Mouse (Mus musculus): ENCODE results near the gene Creb3l1.

Creb3l1 gene

DNA sequence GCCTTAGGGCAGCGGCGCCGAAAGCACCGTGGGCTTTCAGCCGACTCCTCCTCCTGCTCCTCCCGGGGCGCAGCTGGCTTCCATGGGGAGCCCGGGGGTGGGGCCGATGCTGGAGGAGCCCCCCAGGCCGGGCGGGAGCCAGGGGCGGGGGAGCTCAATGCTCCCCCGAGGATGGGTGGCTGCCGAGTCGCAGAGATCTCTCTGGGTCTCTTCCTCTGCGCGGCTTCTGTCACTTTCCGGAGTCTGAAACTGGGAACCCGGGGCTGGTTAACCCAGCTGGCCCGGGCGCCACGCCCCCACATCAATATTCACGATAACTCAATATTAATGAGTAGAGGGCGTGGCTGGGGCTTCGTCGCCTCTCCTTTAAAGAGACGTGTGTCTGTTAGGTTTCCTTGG lies at the start of gene Creb3l1:
Gene Creb3l1 (minus strand): TSS at position 229 of the 399 bp plus-strand sequence.
- DNase-seq (ENCODE audit: low read depth, low spot score) = peak; percentile 64

DNA sequence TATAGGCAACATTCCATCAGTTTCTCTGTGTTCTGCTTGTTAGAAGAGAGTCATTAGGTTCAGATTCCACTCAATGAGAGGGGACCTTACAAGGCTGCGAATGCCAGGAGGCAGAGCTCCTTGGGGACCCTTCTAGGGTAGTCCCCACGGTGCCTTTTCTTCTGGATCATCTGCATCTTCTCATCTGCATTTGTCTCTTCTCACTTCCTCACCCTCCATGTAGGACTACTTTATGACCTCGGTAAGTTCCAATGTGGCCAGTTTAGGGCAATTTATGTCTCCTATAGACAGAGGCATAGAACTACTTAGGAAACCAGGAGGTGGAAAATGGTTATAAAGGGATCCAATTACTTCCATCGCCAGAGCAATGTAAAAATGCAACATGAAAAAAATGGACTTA lies 46.8 kb upstream of the Creb3l1 start:
- no peak for DNase-seq (ENCODE audit: low read depth, low spot score)

DNA sequence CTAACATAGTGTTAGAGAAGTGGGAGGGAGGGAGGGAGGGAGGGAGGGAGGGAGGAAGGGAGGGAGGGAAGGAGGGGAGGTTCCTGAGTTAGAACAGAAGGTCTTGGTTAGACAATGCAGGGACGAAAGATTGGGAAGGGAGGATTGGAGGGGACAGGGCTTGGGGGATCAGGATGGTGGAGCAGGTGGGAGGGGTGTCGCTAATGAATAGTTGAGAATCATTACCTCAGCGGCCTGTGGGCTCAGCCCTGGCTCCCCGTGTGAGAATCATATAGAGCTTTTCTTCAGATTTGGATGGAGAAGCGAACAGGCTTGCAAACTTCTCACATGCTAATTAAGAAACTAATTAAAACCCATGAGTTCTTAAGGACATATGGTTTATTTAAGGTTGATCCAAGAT lies 45.3 kb upstream of the Creb3l1 start:
- DNase-seq (ENCODE audit: low read depth, low spot score) = no peak

DNA sequence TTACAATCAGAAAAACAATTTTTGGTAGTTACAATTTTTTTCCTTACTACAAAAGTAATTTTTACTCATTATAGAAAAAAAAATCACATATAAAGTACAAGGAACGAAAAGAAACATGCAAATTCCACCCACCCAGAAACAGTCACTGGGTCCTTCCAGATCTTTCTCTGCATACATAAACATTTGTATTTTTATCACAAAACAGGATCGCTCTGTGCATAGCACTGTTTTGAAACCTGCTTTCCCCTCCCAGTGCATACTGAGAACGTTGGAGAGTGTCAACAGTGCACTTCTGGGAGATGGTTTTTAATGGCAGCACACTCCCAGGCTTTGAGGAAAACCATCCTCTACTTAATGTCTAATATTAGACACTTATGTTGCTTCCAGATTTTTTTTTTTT lies 43.3 kb upstream of the Creb3l1 start:
- no peak for DNase-seq (ENCODE audit: low read depth, low spot score)

DNA sequence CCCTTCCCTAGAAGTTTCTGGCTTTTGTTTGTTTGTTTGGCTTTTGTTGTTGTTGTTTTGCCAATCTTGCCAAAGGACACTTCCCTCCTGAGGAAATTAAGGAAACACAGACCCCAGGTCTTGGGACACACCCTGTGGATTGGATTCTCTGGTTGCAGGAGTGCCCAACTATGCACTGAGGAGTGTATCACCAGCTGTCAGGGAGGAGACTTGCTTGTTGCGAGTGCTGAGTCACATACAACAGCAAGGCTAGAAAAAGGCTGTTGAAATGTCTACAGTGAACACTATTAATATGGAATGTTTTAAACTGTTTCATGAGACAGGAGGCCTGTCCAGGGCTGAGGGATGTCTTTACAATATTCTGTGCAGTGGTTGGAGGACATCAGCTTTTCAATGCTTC lies 42.6 kb upstream of the Creb3l1 start:
- DNase-seq (ENCODE audit: low read depth, low spot score) = no peak

DNA sequence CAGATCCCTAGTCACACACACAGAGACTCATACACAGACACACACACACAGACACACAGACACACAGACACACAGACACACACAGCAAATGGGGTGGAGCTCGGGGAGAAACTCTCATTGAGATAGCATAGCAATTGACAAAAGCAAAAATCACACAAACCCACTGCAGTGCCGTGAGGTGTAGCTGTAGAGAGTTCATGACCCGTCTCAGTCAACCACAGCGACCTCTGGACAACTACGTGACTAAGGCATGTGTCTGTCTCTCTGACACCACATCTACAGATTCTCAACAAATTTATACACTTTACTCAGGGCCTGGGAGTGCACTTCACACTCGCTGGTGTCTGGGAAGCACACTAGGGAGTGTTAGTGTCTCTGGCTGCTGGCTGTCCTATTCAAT lies 41.6 kb upstream of the Creb3l1 start:
- no peak for DNase-seq (ENCODE audit: low read depth, low spot score)

DNA sequence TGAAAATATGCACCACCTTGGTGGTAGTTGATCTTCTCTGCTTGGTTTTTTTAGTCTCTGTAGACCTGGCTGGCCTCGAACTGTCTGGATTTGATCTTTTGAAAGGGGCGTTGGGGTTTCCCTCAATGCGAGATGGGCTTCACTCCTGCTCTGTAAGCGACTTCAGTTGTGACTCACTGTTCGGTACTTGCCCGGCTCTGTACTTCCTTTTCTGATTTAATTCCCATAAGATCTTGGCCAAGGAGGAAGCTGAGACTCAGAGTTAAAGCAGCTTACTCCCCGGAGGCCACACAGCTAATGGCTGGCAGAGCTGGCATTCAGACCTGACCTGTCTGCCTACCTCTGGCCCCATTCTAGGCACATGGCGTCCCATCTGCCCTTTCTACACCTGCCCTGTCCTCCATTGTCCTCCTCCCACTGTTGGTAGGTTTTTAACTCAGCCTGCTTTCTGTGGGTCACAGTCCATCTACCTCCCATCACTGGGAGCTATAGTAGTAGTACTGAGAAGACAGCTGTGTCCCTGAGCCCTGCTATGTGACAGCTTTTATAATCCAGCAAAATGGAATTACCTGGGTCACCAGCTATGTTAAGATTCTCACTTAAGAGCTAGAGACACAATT lies 41.1 kb upstream of the Creb3l1 start:
- DNase-seq (ENCODE audit: low read depth, low spot score) = no peak

DNA sequence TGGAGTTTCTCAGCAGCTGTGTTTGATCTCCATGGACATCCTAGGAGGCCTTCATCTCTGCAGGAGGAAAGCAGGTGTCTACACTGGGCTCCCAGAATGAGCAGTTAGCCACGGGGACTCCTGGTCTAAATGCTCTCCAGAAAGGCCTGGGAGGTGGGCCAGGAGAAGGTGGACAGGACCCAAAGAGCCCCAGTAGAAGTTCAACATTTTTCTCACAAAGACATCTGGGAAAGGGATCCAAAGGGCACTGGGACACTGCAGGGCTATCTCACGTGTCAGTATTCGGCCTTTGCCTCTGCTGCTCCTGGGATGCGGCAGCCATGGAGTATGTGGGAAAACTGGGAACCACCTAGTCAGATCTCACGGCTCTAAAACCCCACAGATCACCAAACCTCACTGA lies 38.8 kb upstream of the Creb3l1 start:
- no peak for DNase-seq (ENCODE audit: low read depth, low spot score)

DNA sequence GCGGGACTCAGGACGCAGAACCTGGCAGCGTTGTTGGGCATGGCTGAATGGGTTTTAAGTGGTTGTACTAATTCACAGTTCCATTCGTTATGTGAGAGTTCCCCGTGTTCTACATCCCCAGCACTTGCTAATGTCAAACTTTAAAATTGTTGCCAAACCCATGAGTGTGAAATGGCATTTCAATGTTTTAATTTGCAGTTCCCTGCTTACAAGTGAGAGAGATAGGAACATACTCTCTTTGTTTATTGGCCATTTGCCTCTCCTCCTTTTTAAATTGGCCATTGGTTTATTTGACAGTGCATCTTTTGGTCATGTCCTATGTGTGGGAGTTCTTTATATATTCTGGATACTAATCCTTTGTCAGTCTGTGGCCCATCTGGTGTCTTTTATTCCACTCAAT lies 37.0 kb upstream of the Creb3l1 start:
- DNase-seq (ENCODE audit: low read depth, low spot score) = no peak

DNA sequence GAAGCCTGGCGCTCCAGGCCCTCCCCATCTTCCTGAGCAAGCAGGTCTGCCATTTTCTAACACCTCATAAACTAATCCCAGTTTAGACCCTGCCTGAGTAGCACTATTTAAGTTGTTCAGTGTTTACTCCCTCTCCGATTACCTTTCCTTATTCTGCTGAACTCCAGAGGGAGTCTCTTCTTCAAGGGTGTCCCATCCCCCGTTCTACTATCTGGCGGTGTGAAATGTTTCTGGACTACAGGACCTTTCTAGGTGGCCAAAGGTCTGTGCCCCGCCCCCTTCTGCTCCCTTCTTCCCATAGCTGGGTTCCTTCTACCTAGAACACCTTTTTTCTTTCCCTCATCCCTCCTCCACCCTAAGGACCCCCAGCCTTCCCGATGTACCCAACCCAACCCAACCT lies 36.0 kb upstream of the Creb3l1 start:
- no peak for DNase-seq (ENCODE audit: low read depth, low spot score)

DNA sequence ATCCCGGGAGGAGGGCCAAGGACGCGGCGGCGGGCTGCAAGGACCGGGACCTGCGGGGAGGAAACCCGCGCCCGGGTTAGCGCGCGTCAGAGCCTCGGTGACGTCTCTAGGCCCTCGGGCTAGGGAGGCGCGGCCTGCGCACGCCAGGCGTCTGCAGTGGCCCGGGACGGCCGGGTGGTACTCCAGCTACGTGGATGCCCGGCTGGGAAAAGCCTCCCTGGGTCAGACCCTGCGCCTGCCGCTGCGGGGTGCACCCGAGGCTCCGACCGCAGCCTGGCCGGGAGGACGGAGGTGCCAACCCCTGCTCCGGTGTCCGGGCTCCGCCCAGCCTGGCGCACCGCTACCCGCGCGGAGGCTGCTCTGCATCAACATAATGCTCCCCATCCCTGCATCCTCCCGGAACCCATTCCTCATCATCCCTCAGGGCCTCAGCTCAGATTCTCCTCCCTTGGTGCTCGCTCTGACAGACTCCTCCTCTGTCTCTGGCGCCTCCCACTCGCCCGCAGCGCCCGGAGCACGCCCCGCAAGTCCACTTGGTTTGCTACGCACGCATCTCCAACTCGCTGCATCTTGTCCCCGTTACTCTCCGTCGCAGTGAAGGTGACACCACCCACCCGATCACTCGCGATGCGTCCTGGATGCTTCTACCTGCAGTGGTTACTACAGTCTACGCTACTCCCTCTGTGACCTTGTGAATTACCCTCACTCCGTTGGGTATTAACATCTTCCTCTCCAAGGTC lies 35.3 kb upstream of the Creb3l1 start:
- peak; percentile 73 for DNase-seq (ENCODE audit: low read depth, low spot score)

DNA sequence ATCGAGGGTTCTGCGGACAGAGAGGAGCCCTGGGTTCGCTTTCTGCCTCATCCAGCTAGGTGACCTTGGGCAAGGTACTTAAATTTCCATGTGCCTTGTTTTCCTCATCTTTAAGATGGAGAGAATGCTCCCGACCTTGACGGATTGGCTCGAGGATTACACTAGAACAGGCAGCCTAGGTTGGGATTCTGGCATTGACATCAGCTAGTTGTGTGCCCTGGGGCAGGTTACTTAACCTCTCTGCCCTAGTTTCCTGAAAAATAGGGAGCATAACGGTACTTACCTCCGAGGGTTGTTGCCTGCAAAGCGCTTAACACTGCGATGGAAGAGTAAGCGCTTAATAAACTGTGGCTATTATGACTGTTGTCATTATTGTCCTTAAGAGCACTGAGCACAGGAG lies 34.6 kb upstream of the Creb3l1 start:
- DNase-seq (ENCODE audit: low read depth, low spot score) = no peak

DNA sequence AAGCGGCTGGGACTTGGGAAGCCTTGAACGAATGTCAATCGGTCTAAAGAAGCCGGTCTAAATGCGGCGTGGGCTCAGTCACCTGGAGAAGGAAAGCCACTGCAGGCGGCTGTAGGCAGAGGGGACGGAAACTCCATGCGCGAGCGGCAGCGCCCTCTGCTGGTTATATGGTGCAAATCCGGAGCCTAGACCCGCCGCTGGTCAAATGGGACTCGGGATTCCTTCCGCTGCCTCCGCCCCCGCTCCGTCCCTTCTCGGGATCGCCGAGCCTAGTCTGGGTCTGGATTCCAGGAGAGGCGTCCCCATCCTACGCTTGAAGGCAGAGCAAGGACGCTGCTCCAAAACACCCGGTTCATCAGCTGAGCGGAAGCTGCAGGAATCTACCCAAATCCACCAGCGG lies 34.2 kb upstream of the Creb3l1 start:
- DNase-seq (ENCODE audit: low read depth, low spot score) = peak; percentile 88

DNA sequence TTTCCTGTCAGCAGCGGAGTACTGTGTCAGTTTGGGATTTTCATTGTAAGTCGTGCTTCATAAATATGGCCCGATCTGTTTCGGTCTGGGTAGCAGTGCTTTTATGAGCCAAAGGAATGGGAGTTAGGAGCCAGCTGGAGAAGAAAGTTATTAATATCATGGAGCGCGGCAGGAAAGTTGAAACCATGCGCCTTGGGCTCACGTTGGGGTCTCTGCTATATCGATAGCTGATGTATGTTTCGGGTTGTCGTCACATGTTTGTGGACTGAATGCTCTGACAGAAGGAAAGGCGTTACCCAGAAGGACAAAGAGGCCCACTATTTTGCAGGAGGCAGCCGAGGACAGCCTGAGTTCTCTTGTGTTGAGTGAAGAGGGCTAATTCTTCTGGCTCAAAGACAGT lies 32.5 kb upstream of the Creb3l1 start:
- DNase-seq (ENCODE audit: low read depth, low spot score) = no peak

DNA sequence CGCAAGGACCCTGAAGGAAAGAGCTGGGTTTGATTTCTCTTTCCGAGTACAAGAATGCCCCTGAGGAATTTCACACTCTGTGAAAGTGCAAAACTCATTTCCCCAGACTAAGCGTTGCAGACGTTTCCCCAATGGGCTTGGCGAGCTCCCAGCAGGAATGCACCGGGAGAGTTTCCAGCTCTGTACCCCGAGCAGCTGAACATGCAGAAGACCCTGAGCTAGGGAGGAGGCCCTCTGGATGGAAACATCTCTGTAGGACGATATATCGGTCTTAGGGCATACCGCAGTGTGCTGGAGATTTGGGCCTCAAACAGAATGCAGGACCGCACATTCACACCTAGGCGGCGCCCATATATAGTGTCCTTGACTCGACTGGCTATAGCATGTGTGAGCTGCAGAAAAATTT lies 31.5 kb upstream of the Creb3l1 start:
- peak; percentile 80 for DNase-seq (ENCODE audit: low read depth, low spot score)

DNA sequence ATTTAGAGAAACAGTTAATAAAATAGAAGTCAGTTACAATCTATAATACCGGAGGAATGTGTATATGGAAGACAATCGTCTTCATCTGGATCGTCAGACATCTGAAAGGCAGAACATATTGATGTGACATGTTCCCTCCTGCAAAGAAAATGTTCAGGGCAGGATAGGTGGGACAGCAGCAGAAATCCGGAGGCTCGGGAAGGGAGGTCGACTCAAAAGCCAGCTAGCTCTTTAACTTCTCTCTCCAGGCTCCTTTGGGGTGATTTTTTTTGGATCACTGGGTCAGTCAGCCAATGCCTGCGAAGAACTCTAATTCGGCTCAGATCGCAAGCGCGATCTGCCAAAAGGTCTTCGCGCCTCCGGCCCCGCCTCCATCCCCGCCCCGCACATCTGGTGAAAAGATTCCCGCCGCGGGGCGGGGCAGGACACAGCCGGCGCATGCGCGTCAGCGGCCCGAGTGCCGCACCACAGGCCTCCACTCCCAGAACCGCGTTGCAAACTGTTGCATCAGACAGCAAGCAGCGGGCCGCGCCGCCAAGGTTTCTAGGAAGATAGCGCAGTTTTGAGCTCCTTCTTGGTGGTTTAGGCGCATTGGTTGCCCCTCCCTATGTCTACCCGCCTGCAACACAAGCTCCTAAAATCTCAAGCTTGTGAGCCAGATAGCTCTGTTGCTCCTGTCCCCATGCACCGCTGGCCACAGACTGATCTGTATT lies 31.0 kb upstream of the Creb3l1 start:
- peak; percentile 93 for DNase-seq (ENCODE audit: low read depth, low spot score)

DNA sequence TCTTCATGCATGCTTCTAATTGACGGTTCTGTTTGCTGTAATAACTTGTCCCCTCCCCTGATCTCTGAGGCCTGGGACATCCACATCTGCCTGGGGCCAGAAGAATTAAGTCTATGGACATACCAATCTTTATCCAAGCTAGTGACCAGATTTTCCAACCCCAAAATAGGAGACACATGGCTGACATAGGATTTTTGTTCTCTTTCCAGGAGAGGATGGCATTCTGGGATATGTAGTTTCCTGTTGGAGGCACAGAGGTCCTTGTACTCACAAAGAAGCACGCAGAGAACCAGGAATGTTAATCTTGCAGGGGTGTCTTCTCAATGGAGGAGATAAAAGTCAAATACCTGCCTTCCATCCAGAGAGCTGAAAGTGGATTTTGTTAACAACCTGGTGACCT lies 28.5 kb upstream of the Creb3l1 start:
- DNase-seq (ENCODE audit: low read depth, low spot score) = no peak

DNA sequence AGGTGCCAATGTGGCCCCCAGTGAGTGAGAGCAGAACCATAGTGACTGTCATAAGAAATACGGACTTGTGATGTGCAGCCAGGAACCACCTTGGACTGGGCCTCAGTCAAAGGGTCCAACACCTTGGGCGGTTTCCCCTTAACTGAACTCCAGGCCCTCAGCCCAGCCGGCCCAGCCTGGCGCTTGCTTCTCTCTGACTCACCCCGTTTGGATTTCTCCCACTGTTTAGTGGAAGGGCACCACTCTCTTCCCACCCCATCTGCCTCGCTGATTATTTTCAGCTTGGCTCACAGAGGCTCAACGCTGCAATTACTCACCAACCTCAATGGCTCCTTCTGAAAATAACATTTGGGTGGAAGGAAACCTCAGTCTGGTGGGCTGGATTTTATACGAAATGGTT lies 27.9 kb upstream of the Creb3l1 start:
- no peak for DNase-seq (ENCODE audit: low read depth, low spot score)

DNA sequence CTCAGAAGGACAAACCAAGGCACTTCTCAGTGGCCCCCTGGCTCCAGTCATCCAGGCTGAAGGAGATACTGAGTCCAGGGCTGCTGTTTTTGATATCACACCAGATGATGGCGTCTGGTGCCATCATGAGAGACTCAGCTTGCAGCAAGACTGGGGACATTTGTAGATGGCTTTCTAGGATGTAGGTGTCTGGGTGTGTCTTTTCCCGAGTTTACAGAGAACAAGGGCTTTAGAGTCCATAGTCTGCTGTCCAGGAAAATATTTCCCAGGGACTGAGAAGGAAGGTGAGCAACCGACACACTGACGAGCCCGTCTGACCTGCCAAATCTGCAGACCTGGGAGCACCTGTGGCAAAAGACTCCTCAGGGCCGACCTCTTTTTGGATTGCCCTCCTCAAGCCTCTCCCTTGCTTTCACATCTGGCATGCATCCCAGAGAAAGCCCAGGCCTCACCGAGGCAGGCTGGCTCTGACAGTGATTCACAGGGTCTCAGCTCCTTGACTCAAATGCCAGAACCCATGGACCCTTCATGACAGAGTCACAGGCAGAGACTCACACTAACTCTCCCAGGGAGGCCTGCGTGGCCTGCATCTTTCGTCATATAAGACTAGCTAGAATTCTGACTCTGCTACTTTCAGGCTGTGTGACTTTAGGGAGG lies 23.9 kb upstream of the Creb3l1 start:
- DNase-seq (ENCODE audit: low read depth, low spot score) = no peak

DNA sequence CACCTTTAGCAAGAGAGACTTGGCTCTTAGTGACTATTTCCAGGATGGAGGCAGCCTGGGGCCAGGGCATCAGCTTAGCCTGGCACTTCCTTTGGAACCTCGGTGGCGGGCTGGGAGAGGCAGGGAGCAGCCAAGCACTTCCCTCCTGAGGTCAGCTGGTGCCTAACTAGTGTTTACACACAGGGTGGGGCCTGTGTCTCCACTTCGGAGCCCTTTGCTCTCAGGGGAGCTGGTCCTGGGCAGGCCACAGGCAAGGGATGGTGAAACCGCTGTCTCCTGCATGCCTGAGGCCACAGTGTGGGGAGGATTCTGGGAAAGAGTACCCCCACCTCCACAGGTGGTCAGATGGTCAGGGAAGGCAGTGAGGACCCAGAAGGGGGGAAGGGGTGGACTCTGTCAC lies 23.3 kb upstream of the Creb3l1 start:
- no peak for DNase-seq (ENCODE audit: low read depth, low spot score)

DNA sequence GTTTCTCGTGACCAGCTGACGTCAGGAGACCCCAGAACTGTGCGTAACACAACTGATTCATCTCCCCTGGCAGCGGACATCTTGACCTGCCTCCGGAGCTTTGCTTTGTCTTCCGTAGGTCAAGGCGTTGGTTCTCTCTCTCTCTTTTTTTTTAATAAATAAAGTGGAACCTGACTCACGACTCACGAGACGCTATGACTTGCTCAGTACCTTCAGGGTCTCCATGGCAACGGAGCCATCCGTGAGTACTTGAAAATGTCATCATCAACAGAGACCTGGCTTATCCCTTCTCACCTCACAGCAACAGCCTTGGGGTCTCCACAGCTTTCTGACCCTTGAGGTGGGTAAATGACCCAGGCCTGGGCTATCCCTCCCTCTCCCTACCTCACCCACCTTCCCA lies 19.0 kb upstream of the Creb3l1 start:
- DNase-seq (ENCODE audit: low read depth, low spot score) = no peak

DNA sequence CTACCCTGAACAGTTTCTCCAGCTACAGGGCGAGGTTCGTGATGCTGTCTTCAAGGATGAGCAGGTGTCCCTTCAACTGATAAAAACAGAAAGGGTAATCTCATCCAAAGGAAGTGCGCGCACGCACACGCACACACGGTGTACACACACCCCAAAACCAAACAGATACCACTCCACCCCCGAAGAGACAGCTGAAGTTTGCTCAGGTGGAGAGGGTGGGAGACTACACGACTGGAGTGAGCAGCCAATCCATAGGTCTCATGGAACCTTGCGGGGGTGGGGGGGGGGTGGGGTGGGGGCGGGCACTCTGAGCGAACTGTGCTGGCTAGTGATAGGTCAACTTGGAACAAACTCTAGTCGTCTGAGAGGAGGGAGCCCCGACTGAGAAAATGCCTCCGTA lies 17.2 kb upstream of the Creb3l1 start:
- no peak for DNase-seq (ENCODE audit: low read depth, low spot score)

DNA sequence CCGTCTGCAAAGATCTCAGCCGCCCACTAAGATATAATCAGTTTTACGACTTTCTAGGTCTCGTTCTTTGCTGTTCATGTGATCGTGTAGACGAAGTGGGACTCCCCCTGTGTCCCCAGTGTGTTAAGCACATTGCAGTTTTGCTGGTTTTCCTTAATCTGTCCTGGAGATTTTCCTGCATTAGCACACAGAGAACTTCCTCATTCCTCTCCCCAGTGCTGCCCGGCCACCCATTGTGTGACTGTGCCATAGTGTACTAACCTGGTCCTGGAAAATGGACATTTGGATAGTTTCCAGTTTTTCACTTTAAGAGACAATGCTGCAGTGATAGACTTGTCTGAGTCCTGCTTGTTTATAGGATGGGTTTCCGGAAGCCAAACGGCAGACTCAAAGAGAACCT lies 10.0 kb upstream of the Creb3l1 start:
- no peak for DNase-seq (ENCODE audit: low read depth, low spot score)
